Mouse (Mus musculus): ENCODE measurements around the gene Itga9. TPM values are rescaled to one million over a fixed set of nuclear protein-coding genes. Genes with fewer than 3 reads are reported as not detected.

Gene Itga9
- polyA plus RNA-seq, 1 experiment from 2014 or later, result 6.3 TPM

DNA sequence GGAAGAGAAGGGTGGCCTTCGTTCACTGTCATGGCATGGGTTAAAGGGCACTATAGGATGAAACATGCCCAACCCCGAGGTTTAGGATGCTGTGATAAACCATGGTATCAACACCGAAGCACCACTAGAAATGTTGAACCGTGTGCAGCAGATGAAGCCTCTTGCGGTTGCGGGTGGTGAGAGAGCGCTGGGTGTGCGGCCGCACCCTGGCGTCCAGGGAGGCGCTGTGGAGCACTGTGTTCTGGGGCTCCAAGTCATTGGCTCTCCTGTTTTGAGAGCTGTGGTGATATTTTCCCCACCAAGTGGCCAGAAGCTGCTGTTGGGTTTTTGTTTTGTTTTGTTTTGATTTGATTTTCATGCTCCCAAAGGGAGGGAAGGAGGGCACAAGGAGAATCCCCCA is 272.1 kb downstream of the Itga9 start:
- H3K9me3 ChIP-seq (ENCODE audit: control insufficient read depth, low read length), result no peaks in the 10 kb centered on the region
- no peak for DNase-seq (ENCODE audit: low spot score)
- 89% methylated on average over 11 of the region's 11 CpGs for WGBS

GRCm38 (mm10) chr9:118881281-118881945 is 274.9 kb downstream of the Itga9 start:
- no peaks in the 10 kb centered on the region for H3K9me3 ChIP-seq (ENCODE audit: control insufficient read depth, low read length)
- 75% methylated on average over 7 of the region's 7 CpGs for WGBS
- H3K4me2 ChIP-seq (replicated peaks; ENCODE audit: low read depth, low read length), result no peak overlapping the region
- H3K4me1 ChIP-seq (replicated peaks; ENCODE audit: control insufficient read depth, insufficient read depth, low read length), result no peaks in the 10 kb centered on the region
- no peak overlapping the region for H3K27ac ChIP-seq (ENCODE audit: low read depth, low read length)
- H3K36me3 ChIP-seq (ENCODE audit: control insufficient read depth, insufficient read depth, low read length), result no peaks in the 10 kb centered on the region
- H3K9ac ChIP-seq (ENCODE audit: low read depth, low read length), result no peak overlapping the region
- ATAC-seq (ENCODE audit: low FRiP score) (no peak), DNase-seq (ENCODE audit: low spot score) (no peak)
- H3K4me3 ChIP-seq (ENCODE audit: low read depth, low read length), result no peak overlapping the region
- H3K27me3 ChIP-seq (ENCODE audit: control insufficient read depth, insufficient read depth, low read length), result no peaks in the 10 kb centered on the region

More for the DNA sequence above, 272.1 kb downstream of the Itga9 start:
- no peak overlapping the region for H3K4me3 ChIP-seq (ENCODE audit: low read depth, low read length)
- H3K4me2 ChIP-seq (replicated peaks; ENCODE audit: low read depth, low read length), result no peak overlapping the region
- H3K27ac ChIP-seq (ENCODE audit: low read depth, low read length), result no peak overlapping the region
- no peak for ATAC-seq (ENCODE audit: low FRiP score)
- H3K27me3 ChIP-seq (ENCODE audit: control insufficient read depth, insufficient read depth, low read length), result no peaks in the 10 kb centered on the region
- H3K36me3 ChIP-seq (ENCODE audit: control insufficient read depth, insufficient read depth, low read length), result no peaks in the 10 kb centered on the region
- H3K4me1 ChIP-seq (replicated peaks; ENCODE audit: control insufficient read depth, insufficient read depth, low read length), result no peaks in the 10 kb centered on the region
- no peak overlapping the region for H3K9ac ChIP-seq (ENCODE audit: low read depth, low read length)

DNA sequence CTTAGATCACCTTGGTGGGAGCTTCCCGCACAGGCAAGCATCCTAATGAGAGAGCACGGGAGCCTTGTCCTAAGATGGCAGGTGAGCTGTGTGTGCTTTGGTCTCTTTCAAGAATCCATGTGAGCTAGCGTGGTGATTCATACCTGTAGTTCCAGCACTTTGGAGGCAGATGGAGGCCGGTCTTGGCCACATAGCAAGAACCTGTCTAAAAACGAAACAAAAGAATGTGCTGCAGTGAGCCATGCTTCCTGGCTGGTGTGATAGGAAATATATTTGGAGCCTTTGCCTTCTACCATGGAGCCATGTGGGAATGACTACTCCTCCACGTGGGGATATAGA is 275.4 kb downstream of the Itga9 start:
- no peak overlapping the region for H3K4me2 ChIP-seq (replicated peaks; ENCODE audit: low read depth, low read length)

GRCm38 (mm10) chr9:118883150-118883549 is 276.7 kb downstream of the Itga9 start:
- Histone ChIP-seq H3K27ac (ENCODE audit: low read depth, low read length) (no peak overlapping the region), H3K4me3 (ENCODE audit: low read depth, low read length) (no peak overlapping the region), H3K36me3 (ENCODE audit: control insufficient read depth, insufficient read depth, low read length) (no peaks in the 10 kb centered on the region), H3K27me3 (ENCODE audit: control insufficient read depth, insufficient read depth, low read length) (no peaks in the 10 kb centered on the region), H3K9me3 (ENCODE audit: control insufficient read depth, low read length) (no peaks in the 10 kb centered on the region), H3K4me1 (replicated peaks; ENCODE audit: control insufficient read depth, insufficient read depth, low read length) (no peaks in the 10 kb centered on the region), H3K9ac (ENCODE audit: low read depth, low read length) (no peak overlapping the region), H3K4me2 (replicated peaks; ENCODE audit: low read depth, low read length) (no peak overlapping the region)
- DNase-seq (ENCODE audit: low spot score) (no peak), ATAC-seq (ENCODE audit: low FRiP score) (no peak)
- 93% methylated on average over 7 of the region's 7 CpGs for WGBS

More for the DNA sequence above, 275.4 kb downstream of the Itga9 start:
- Histone ChIP-seq H3K27ac (ENCODE audit: low read depth, low read length) (no peak overlapping the region), H3K4me1 (replicated peaks; ENCODE audit: control insufficient read depth, insufficient read depth, low read length) (no peaks in the 10 kb centered on the region), H3K4me3 (ENCODE audit: low read depth, low read length) (no peak overlapping the region), H3K9ac (ENCODE audit: low read depth, low read length) (no peak overlapping the region), H3K27me3 (ENCODE audit: control insufficient read depth, insufficient read depth, low read length) (no peaks in the 10 kb centered on the region), H3K36me3 (ENCODE audit: control insufficient read depth, insufficient read depth, low read length) (no peaks in the 10 kb centered on the region), H3K9me3 (ENCODE audit: control insufficient read depth, low read length) (no peaks in the 10 kb centered on the region)
- DNase-seq (ENCODE audit: low spot score) (no peak), ATAC-seq (ENCODE audit: low FRiP score) (no peak)
- WGBS, result 93% methylated on average over 6 of the region's 6 CpGs

GRCm38 (mm10) chr9:118885785-118886184 is 279.3 kb downstream of the Itga9 start:
- Histone ChIP-seq H3K9me3 (ENCODE audit: control insufficient read depth, low read length) (no peaks in the 10 kb centered on the region), H3K9ac (ENCODE audit: low read depth, low read length) (no peak overlapping the region), H3K4me1 (replicated peaks; ENCODE audit: control insufficient read depth, insufficient read depth, low read length) (no peaks in the 10 kb centered on the region), H3K4me2 (replicated peaks; ENCODE audit: low read depth, low read length) (no peak overlapping the region), H3K36me3 (ENCODE audit: control insufficient read depth, insufficient read depth, low read length) (no peaks in the 10 kb centered on the region), H3K27me3 (ENCODE audit: control insufficient read depth, insufficient read depth, low read length) (no peaks in the 10 kb centered on the region), H3K27ac (ENCODE audit: low read depth, low read length) (no peak overlapping the region), H3K4me3 (ENCODE audit: low read depth, low read length) (no peak overlapping the region)
- no peak for ATAC-seq (ENCODE audit: low FRiP score)
- WGBS, result 80% methylated on average over 6 of the region's 6 CpGs
- no peak for DNase-seq (ENCODE audit: low spot score)

DNA sequence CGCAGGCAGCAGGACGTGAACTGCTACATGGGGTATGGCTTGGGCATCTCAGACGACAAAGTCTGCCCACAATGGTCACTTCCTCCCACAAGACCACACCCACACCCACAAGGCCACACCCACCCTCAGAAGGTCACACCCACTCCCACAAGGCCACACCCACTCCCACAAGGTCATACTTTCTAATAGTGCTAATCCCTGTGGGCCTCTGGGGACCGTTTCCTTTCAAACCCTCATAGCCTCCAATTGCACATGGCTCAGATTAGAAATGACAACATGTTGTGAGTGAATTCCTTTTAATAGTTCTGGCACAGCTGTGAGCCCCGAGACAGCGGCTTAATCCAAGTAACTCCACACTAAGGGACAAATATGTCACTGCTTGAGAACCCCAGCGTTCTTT is 280.7 kb downstream of the Itga9 start:
- Histone ChIP-seq H3K9me3 (ENCODE audit: control insufficient read depth, low read length) (no peaks in the 10 kb centered on the region), H3K9ac (ENCODE audit: low read depth, low read length) (no peak overlapping the region), H3K4me1 (replicated peaks; ENCODE audit: control insufficient read depth, insufficient read depth, low read length) (no peaks in the 10 kb centered on the region; the same call in 1 of the 2 replicates), H3K27me3 (ENCODE audit: control insufficient read depth, insufficient read depth, low read length) (no peaks in the 10 kb centered on the region), H3K36me3 (ENCODE audit: control insufficient read depth, insufficient read depth, low read length) (no peaks in the 10 kb centered on the region), H3K27ac (ENCODE audit: low read depth, low read length) (no peak overlapping the region), H3K4me3 (ENCODE audit: low read depth, low read length) (no peak overlapping the region), H3K4me2 (replicated peaks; ENCODE audit: low read depth, low read length) (no peak overlapping the region)
- WGBS, result 93% methylated on average over 7 of the region's 7 CpGs
- ATAC-seq (ENCODE audit: low FRiP score), result no peak
- DNase-seq (ENCODE audit: low spot score), result no peak

- no peaks in the 10 kb centered on the region for H3K27me3 ChIP-seq (ENCODE audit: control insufficient read depth, insufficient read depth, low read length)
- no peak for ATAC-seq (ENCODE audit: low FRiP score)
- WGBS, result 92% methylated on average over 8 of the region's 8 CpGs
These were observed 281.2 kb downstream of the Itga9 start for GRCm38 (mm10) chr9:118887734-118888133.

GRCm38 (mm10) chr9:118890149-118890548 is 283.7 kb downstream of the Itga9 start:
- ATAC-seq (ENCODE audit: low FRiP score), result no peak
- 81% methylated on average over 4 of the region's 4 CpGs for WGBS
- no peak overlapping the region for H3K9ac ChIP-seq (ENCODE audit: low read depth, low read length)
- no peaks in the 10 kb centered on the region for H3K36me3 ChIP-seq (ENCODE audit: control insufficient read depth, insufficient read depth, low read length)
- H3K4me2 ChIP-seq (replicated peaks; ENCODE audit: low read depth, low read length), result no peak overlapping the region
- no peaks in the 10 kb centered on the region for H3K9me3 ChIP-seq (ENCODE audit: control insufficient read depth, low read length)
- no peaks in the 10 kb centered on the region; the same call in 1 of the 2 replicates for H3K4me1 ChIP-seq (replicated peaks; ENCODE audit: control insufficient read depth, insufficient read depth, low read length)
- H3K27me3 ChIP-seq (ENCODE audit: control insufficient read depth, insufficient read depth, low read length), result no peaks in the 10 kb centered on the region
- H3K4me3 ChIP-seq (ENCODE audit: low read depth, low read length), result no peak overlapping the region
- H3K27ac ChIP-seq (ENCODE audit: low read depth, low read length), result no peak overlapping the region
- no peak for DNase-seq (ENCODE audit: low spot score)

More at GRCm38 (mm10) chr9:118887734-118888133, 281.2 kb downstream of the Itga9 start:
- DNase-seq (ENCODE audit: low spot score), result no peak
- Histone ChIP-seq H3K9me3 (ENCODE audit: control insufficient read depth, low read length) (no peaks in the 10 kb centered on the region), H3K36me3 (ENCODE audit: control insufficient read depth, insufficient read depth, low read length) (no peaks in the 10 kb centered on the region), H3K4me3 (ENCODE audit: low read depth, low read length) (no peak overlapping the region), H3K4me1 (replicated peaks; ENCODE audit: control insufficient read depth, insufficient read depth, low read length) (no peaks in the 10 kb centered on the region; the same call in 1 of the 2 replicates), H3K4me2 (replicated peaks; ENCODE audit: low read depth, low read length) (no peak overlapping the region), H3K9ac (ENCODE audit: low read depth, low read length) (no peak overlapping the region), H3K27ac (ENCODE audit: low read depth, low read length) (no peak overlapping the region)

DNA sequence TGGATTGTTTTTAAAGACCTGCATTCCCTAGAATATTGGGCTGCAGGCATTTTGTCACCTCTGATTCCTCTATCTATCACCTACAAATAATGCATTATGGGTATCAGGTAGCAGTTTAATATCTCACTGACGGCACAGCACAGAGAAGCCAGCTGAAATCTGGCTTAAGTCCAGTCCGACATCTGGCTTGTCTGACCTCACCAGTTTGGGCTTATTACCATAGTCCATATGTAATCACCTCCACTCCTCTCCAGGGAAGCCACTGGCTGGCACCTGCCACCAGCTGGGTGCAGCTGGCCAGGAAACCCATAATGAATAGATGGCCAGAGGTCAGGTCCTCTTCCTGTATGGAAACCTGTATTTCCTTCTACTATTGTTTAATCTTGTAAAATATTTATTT is 284.2 kb downstream of the Itga9 start:
- no peak overlapping the region for H3K4me3 ChIP-seq (ENCODE audit: low read depth, low read length)
- no peak overlapping the region for H3K9ac ChIP-seq (ENCODE audit: low read depth, low read length)
- no peaks in the 10 kb centered on the region for H3K27me3 ChIP-seq (ENCODE audit: control insufficient read depth, insufficient read depth, low read length)
- ATAC-seq (ENCODE audit: low FRiP score), result no peak
- no peak for DNase-seq (ENCODE audit: low spot score)
- WGBS, result 68% methylated on average over 2 of the region's 2 CpGs
- no peaks in the 10 kb centered on the region; the same call in 1 of the 2 replicates for H3K4me1 ChIP-seq (replicated peaks; ENCODE audit: control insufficient read depth, insufficient read depth, low read length)
- H3K27ac ChIP-seq (ENCODE audit: low read depth, low read length), result no peak overlapping the region
- H3K9me3 ChIP-seq (ENCODE audit: control insufficient read depth, low read length), result no peaks in the 10 kb centered on the region
- H3K36me3 ChIP-seq (ENCODE audit: control insufficient read depth, insufficient read depth, low read length), result no peaks in the 10 kb centered on the region
- no peak overlapping the region for H3K4me2 ChIP-seq (replicated peaks; ENCODE audit: low read depth, low read length)

Measured in hindbrain, embryonic 11.5 days (tissue).